Mouse (Mus musculus): ENCODE results near the gene Glmp. TPM values are rescaled to one million over a fixed set of nuclear protein-coding genes. Genes with fewer than 3 reads are reported as not detected.
"Not testable (repeated sequence)": the region's sequence is repeated elsewhere in the genome, so short reads cannot be mapped to it uniquely, and the experiment has no call there.

Gene Glmp
- total and polyA plus RNA-seq, 3 experiments: 186 to 231 (median 229) TPM

GRCm38 (mm10) chr3:88335436-88336053, 10.7 kb downstream of the Glmp start:
- DNase-seq: no peak

GRCm38 (mm10) chr3:88336058-88337013, 11.5 kb downstream of the Glmp start, which contains the start of the genes Tmem79 and Smg5:
TSS of gene Tmem79 (minus strand) at chr3:88336148.
TSS of gene Smg5 (plus strand) at chr3:88336260.
- peak; percentile 97 for DNase-seq

GRCm38 (mm10) chr3:88337367-88338020, 12.7 kb downstream of the Glmp start:
- peak; percentile 28 for DNase-seq

GRCm38 (mm10) chr3:88338316-88338715, 13.5 kb downstream of the Glmp start:
- DNase-seq: no peak

GRCm38 (mm10) chr3:88339006-88339405, 14.2 kb downstream of the Glmp start:
- no peak for DNase-seq

GRCm38 (mm10) chr3:88350732-88351131, 25.9 kb downstream of the Glmp start:
- no peak for DNase-seq

- no peak for DNase-seq
Measured at GRCm38 (mm10) chr3:88352907-88353306, 28.1 kb downstream of the Glmp start.

DNA sequence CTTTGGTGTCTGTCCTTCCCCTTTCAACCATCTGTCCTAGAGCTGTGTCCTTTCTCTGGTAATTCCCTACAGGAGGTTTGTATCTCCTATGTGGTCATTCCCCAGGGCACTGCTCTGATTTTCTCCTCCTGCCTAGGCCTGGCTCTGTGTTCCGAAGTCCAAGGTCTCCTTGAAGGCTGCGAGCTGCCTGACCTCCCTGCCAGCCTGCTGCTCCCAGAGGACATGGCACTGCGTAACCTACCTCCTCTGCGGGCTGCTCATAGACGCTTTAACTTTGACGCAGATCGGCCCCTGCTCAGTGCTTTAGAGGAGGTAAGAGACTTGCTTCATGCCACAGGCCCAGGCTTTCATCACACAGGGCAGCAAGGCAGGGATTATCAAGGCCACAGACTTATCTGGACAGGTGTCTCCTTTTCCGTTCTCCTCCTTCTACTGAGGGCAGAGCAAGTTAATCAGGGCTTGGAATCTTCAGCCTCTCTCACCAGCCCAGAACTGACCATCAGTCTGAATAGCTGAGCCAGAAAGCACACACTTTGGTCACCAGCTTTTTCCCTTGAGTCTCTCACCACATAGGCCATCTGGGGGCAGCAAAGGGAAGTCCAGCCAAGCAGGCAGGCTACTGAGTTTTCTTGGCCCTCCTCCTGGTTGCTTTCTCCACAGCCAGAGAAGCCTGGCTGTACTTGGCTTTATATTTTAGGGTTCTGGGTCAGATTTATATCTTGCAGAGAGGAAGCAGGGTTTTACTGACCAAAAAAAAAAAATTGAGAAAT, 29.8 kb downstream of the Glmp start:
- peak; percentile 76 for DNase-seq

- DNase-seq: no peak
Measured at GRCm38 (mm10) chr3:88359584-88359983, 34.8 kb downstream of the Glmp start.

DNA sequence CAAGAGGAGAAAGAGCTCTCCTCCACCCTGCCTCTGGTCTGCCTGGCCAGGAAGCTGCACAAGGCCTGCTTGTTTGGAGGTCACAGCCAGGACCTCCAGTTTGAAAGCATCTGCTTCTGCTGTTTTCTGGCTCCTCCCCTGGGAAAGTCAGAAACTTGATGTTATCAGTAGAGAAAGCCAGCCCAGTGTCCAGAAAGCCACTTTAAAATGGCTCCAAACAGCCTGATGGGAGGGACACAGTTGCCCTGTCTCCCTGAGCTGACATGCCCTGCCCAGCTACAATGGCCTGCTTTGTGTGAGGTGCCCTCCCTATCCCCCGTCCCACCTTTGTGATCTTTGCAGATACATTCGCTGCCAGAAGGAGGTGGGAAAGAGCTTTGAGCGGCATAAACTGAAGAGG, 35.2 kb downstream of the Glmp start:
- no peak for DNase-seq

DNA sequence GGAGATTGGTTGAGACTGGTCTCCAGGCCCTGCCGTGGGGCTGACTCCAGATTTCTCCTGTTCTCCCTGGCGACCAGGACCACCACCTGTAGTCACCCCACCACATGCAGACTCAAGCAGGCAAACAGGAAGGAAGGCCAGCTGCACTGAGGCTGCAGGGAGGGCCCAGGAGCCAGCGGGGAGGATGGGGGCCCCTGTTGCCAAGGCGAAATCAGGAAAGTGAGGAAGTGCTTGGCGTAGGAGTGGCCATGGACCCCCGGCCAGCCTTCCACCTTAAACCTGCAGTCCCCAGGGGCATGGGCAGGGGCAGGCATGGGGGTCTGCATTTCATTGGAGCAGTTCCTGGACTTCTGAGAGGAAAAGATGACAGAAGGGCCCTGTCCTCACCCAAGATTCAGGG, 36.3 kb downstream of the Glmp start:
- DNase-seq: no peak

GRCm38 (mm10) chr3:88361612-88362313, 36.9 kb downstream of the Glmp start:
- DNase-seq: no peak

DNA sequence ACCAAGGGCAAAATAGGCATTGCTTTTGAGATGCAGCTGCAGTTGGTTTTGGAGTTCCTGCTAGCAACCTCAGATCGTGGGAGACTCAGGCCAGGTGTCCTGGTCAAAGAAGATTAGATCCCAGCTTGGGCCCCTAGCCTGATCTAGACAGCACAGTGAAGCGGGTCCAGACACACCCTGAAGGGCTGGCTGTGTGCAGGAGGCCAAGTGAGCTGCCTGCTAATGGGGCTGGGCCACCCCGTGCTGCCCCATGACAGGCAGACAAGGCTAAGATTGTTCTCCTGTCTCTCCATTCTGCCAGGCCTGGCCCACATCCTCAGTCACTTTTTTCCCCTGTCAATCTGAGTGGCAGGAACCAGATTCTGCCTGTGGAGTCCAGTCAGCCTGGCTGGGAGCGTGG, 38.9 kb downstream of the Glmp start:
- no peak for DNase-seq

GRCm38 (mm10) chr3:88364337-88364736, 39.5 kb downstream of the Glmp start, which contains the start of gene Paqr6:
TSS of gene Paqr6 (plus strand) at chr3:88364584.
- peak; percentile 66 for DNase-seq

- DNase-seq: no peak
Measured at GRCm38 (mm10) chr3:88365705-88366361, 41.0 kb downstream of the Glmp start.

GRCm38 (mm10) chr3:88366830-88367428, 42.1 kb downstream of the Glmp start:
- DNase-seq: peak; percentile 53

- not testable (repeated sequence) for DNase-seq
Measured at GRCm38 (mm10) chr3:88367517-88367916, 42.7 kb downstream of the Glmp start.

DNA sequence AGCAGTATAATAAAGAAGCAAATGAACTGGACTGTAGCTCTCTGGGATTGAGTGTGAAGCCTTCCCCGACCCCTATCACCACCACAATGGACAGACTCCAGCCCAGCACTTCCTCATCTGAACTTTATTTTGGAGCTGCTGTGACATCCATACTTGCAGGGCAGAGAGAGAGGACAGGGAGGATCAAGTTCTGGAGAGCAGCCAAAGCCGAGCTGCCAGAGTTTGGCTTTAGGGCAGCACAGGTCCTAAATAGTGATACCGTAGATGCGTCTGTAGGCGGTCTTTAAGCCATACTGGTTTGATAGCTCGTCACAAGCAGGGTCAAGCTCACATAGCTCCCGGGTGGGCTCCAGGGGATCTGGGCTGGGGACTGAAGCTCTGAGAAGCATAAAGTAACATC, 43.7 kb downstream of the Glmp start:
- DNase-seq: not testable (repeated sequence)

- not testable (repeated sequence) for DNase-seq
Measured at GRCm38 (mm10) chr3:88372643-88373042, 47.8 kb downstream of the Glmp start, which contains the start of gene Bglap3. TSS of gene Bglap3 (minus strand) at chr3:88372743.
